Mouse (Mus musculus) intestine, embryonic 16.5 days (tissue): ENCODE measurements around the gene Dyrk1b. TPM values are rescaled to one million over a fixed set of nuclear protein-coding genes. Genes with fewer than 3 reads are reported as not detected.

Experiments used
- polyA plus RNA-seq: library from polyadenylated mRNA; unstranded; fragments of >200 nt; fragmentation: Nextera tagmentation; extraction: Ambion mirVana; gene quantifications from 2 replicates; pipeline ENCODE4 v1.2.1, GENCODE M21; 2015

The Dyrk1b gene
- polyA plus RNA-seq, 1 experiment from 2014 or later, result 5.0 TPM

Other genes with a start within 250 kb of the Dyrk1b start
- gene Zfp780b, start 200.3 kb upstream of the Dyrk1b start, polyA plus RNA-seq, result 11.6 and 13.6 TPM in 2 replicates
- gene Zfp850, start 165.4 kb upstream of the Dyrk1b start, polyA plus RNA-seq, result 2.5 and 2.9 TPM in 2 replicates
- 228 and 263 TPM in 2 replicates for gene Psmc4, start 129.4 kb upstream of the Dyrk1b start, polyA plus RNA-seq
- 169 and 217 TPM in 2 replicates for gene Fcgbp, start 108.2 kb upstream of the Dyrk1b start, polyA plus RNA-seq
- 0.06 and 0.10 TPM in 2 replicates for gene 9530053A07Rik, start 50.0 kb upstream of the Dyrk1b start, polyA plus RNA-seq
- 90.2 and 93.9 TPM in 2 replicates for gene Fbl, start 9.8 kb upstream of the Dyrk1b start, polyA plus RNA-seq
- gene Eid2, start 88.4 kb downstream of the Dyrk1b start, polyA plus RNA-seq, result 0.77 and 0.98 TPM in 2 replicates
- 5.7 and 6.2 TPM in 2 replicates for gene Eid2b, start 98.3 kb downstream of the Dyrk1b start, polyA plus RNA-seq
- 0.21 TPM in 1 of 2 replicates, not detected in the other for gene Selenov, start 111.7 kb downstream of the Dyrk1b start, polyA plus RNA-seq
- 2.3 and 3.3 TPM in 2 replicates for gene Dll3, start 122.8 kb downstream of the Dyrk1b start, polyA plus RNA-seq
- 161 and 174 TPM in 2 replicates for gene Timm50, start 132.6 kb downstream of the Dyrk1b start, polyA plus RNA-seq
- gene Supt5, start 159.3 kb downstream of the Dyrk1b start, polyA plus RNA-seq, result 77.1 and 79.2 TPM in 2 replicates
- gene Rps16, start 171.2 kb downstream of the Dyrk1b start, polyA plus RNA-seq, result 977 and 1,010 TPM in 2 replicates
- gene Plekhg2, start 193.1 kb downstream of the Dyrk1b start, polyA plus RNA-seq, result 37.9 and 38.2 TPM in 2 replicates
- gene Zfp36, start 200.8 kb downstream of the Dyrk1b start, polyA plus RNA-seq, result 37.3 and 43.6 TPM in 2 replicates
- gene Med29, start 213.2 kb downstream of the Dyrk1b start, polyA plus RNA-seq, result 52.6 and 53.9 TPM in 2 replicates
- gene Paf1, start 213.5 kb downstream of the Dyrk1b start, polyA plus RNA-seq, result 69.2 and 78.7 TPM in 2 replicates